Mouse (Mus musculus) spleen, adult 2 months (tissue): Measurements from ENCODE around the gene Sh3bgrl2.

Experiments
- CTCF ChIP-seq: fragments of 200-500 bp; IDR thresholded peaks from 2 replicates; pipeline ENCODE4 v1.5.1; 2011; ENCODE audit warnings: mild to moderate bottlenecking, inconsistent platforms; ENCODE audit not compliant: insufficient read depth, insufficient read length, insufficient replicate concordance; ENCODE audit errors: extremely low read depth
- POLR2A ChIP-seq: fragments of 200-500 bp; IDR thresholded peaks from 2 replicates; pipeline ENCODE4 v1.6.1; 2011; ENCODE audit warnings: low read depth, low read length, inconsistent platforms

DNA sequence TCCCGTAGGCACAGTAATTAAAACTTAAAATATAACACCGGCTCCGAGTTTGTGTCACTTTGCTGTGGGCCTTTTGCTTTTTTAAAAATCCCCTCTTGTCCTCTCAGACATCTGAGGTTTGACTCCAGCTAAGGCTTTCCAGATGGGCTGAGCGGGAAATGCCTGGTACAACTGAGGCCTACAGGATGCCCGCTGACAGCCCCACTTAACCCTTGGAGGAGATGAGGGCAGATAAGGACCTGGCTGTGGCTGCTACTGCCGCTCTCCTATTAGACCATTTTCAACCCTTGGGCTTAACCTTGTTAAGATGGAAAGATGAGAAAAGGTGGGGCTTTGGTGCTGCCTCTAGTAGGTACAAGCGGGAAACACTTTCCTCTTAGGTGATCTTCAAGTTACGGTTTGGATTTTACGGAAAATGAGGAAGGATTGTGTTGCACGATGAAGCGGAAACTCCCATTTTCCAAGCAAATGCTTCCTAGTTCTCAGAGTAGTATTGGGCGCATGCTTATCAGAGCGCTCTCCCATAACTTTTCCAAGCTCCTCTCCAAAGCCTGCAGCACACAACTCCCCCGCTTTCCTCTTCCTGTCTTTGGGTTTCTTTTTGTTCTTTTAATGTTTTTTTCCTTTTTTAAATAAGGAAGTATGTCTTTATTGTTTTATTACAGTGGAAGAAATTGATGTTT, 8.2 kb upstream of the Sh3bgrl2 start:
- TF ChIP-seq CTCF: no peak
- no peak for TF ChIP-seq POLR2A
